Mouse (Mus musculus) embryonic fibroblast, embryonic 13.5 days (primary cell): ENCODE measurements around the gene Kcnk16.

Experiments used
- CTCF ChIP-seq: IDR thresholded peaks from 2 replicates; pipeline ENCODE4 v1.5.1; 2011; ENCODE audit warnings: mild to moderate bottlenecking, control low read depth, low read length, moderate library complexity, borderline replicate concordance; ENCODE audit not compliant: insufficient read depth
- POLR2A ChIP-seq: IDR thresholded peaks from 2 replicates; pipeline ENCODE4 v1.6.1; 2011; ENCODE audit warnings: low read depth, mild to moderate bottlenecking, control low read depth, low read length, moderate library complexity

- no peak for TF ChIP-seq POLR2A
- TF ChIP-seq CTCF, result no peak
These were observed 44.3 kb downstream of the Kcnk16 start for GRCm38 (mm10) chr14:20224576-20225218.
